Mouse (Mus musculus) spleen, embryonic (tissue): ENCODE data around the gene Lhx6.
"Not testable (repeated sequence)": the region's sequence is repeated elsewhere in the genome, so short reads cannot be mapped to it uniquely, and the experiment has no call there.

ENCODE experiments used
- CTCF ChIA-PET: fragments of 350-600 bp; sonication (Branson Sonifier 250); formaldehyde crosslinking; loops from one replicate; lab custom pipeline; 2022; lab: Charles Lee

Gene Lhx6

GRCm38 (mm10) chr2:36104956-36105741, at the start of gene Lhx6:
TSS of gene Lhx6 (minus strand) at chr2:36105408.
- CTCF ChIA-PET = no interaction called here

GRCm38 (mm10) chr2:36152401-36152800, 47.2 kb upstream of the Lhx6 start:
- CTCF ChIA-PET = not testable (repeated sequence)

GRCm38 (mm10) chr2:36148876-36149365, 43.7 kb upstream of the Lhx6 start:
- CTCF ChIA-PET = no interaction called here

GRCm38 (mm10) chr2:36139096-36139495, 33.9 kb upstream of the Lhx6 start:
- CTCF ChIA-PET = no interaction called here

GRCm38 (mm10) chr2:36136300-36136941, 31.2 kb upstream of the Lhx6 start, which contains the start of the genes Mrrf and Rbm18:
TSS of gene Mrrf (plus strand) at chr2:36136389.
TSS of gene Rbm18 (minus strand) at chr2:36136773.
- CTCF ChIA-PET = no interaction called here

GRCm38 (mm10) chr2:36135887-36136286, 30.7 kb upstream of the Lhx6 start:
- CTCF ChIA-PET = no interaction called here

- CTCF ChIA-PET = interaction anchor here (0.9 kb wide), 1 partner anchor 86 kb away, joined by 3 read pairs; no protein-coding TSS in a partner anchor
These were observed 23.8 kb upstream of the Lhx6 start for GRCm38 (mm10) chr2:36129051-36129450.

- CTCF ChIA-PET = no interaction called here
These were observed 22.8 kb upstream of the Lhx6 start for GRCm38 (mm10) chr2:36127973-36128372.

- CTCF ChIA-PET = interaction anchor here (0.6 kb wide), 1 partner anchor 102 kb away, joined by 3 read pairs; no protein-coding TSS in a partner anchor
These were observed 21.7 kb upstream of the Lhx6 start for GRCm38 (mm10) chr2:36126795-36127429.

GRCm38 (mm10) chr2:36112632-36113031, 7.4 kb upstream of the Lhx6 start:
- CTCF ChIA-PET = no interaction called here

- CTCF ChIA-PET = no interaction called here
These were observed 3.4 kb upstream of the Lhx6 start for GRCm38 (mm10) chr2:36108615-36109014.

- CTCF ChIA-PET = no interaction called here
These were observed 712 bp downstream of the Lhx6 start for GRCm38 (mm10) chr2:36104436-36104955.

GRCm38 (mm10) chr2:36103555-36104367, 1.4 kb downstream of the Lhx6 start:
- CTCF ChIA-PET = no interaction called here

GRCm38 (mm10) chr2:36103069-36103554, 2.1 kb downstream of the Lhx6 start:
- CTCF ChIA-PET = no interaction called here

GRCm38 (mm10) chr2:36102559-36102946, 2.7 kb downstream of the Lhx6 start:
- CTCF ChIA-PET = interaction anchor here (0.6 kb wide), 1 partner anchor 138 kb away, joined by 3 read pairs; no protein-coding TSS in a partner anchor

- CTCF ChIA-PET = interaction anchor here (0.6 to 0.8 kb wide), 2 partner anchors 18 to 138 kb away, joined by 3 to 10 read pairs; no protein-coding TSS in a partner anchor
These were observed 3.2 kb downstream of the Lhx6 start for GRCm38 (mm10) chr2:36101866-36102558.

GRCm38 (mm10) chr2:36099739-36100138, 5.5 kb downstream of the Lhx6 start:
- CTCF ChIA-PET = no interaction called here

GRCm38 (mm10) chr2:36098021-36098420, 7.2 kb downstream of the Lhx6 start:
- CTCF ChIA-PET = no interaction called here

- CTCF ChIA-PET = no interaction called here
These were observed 7.9 kb downstream of the Lhx6 start for GRCm38 (mm10) chr2:36097129-36097815.
